Mouse (Mus musculus): ENCODE measurements around the gene Ddah2.

Gene Ddah2

GRCm38 (mm10) chr17:35079778-35080177, 20.9 kb downstream of the Ddah2 start:
- DNase-seq: no peak

GRCm38 (mm10) chr17:35080248-35080647, 21.4 kb downstream of the Ddah2 start:
- no peak for DNase-seq

DNA sequence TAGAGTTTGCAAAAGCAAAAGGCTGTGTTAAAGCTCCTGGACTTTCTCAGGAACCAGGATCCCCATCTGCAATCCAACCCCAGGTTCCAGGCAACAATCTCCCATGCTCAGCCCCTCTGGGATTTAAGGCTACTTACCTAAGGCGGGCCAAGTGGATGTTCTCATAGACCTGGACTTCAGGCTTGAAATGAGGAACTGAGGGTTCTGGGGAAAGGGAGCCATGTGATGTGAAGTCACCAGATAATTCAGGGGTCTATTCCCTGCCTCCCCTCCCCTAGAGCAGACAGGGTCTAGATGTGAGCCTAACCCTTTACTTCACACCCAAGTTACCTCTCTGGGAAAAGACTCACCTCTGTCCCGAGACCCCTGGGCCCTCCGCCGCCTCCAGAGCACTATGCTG, 21.9 kb downstream of the Ddah2 start:
- DNase-seq: no peak

GRCm38 (mm10) chr17:35082841-35083576, 24.2 kb downstream of the Ddah2 start:
- peak; percentile 61 to 75 for DNase-seq

- DNase-seq: no peak
Observed at GRCm38 (mm10) chr17:35083929-35084497, 25.2 kb downstream of the Ddah2 start.

- no peak for DNase-seq
Observed at GRCm38 (mm10) chr17:35085208-35085865, 26.5 kb downstream of the Ddah2 start, which contains the start of gene Ly6g6f. TSS of gene Ly6g6f (minus strand) at chr17:35085610.

DNA sequence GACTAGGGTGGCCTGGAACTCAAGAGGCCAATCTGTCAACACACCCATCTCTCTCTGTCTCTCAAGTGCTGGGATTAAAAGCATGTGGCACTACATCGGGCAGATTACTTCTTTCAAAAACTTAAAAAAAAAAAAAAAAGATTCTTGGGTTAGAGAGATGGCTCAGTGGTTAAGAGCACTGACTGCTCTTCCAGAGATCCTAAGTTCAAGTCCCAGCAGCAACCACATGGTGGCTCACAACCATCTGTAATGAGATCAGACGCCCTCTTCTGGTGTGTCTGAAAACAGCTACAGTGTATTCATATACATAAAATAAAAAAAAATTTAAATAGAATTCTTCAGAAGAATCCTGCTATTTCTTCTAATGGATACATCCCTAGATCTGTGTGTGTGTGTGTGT, 29.3 kb downstream of the Ddah2 start:
- peak in 1 of 2 experiments; percentile 37 for DNase-seq

- DNase-seq: peak; percentile 94 to 97
Observed at GRCm38 (mm10) chr17:35088825-35089644, 30.2 kb downstream of the Ddah2 start, which contains the start of gene Abhd16a. TSS of gene Abhd16a (plus strand) at chr17:35089263.

- peak; percentile 84 to 89 for DNase-seq
Observed at GRCm38 (mm10) chr17:35090166-35090932, 31.5 kb downstream of the Ddah2 start.

DNA sequence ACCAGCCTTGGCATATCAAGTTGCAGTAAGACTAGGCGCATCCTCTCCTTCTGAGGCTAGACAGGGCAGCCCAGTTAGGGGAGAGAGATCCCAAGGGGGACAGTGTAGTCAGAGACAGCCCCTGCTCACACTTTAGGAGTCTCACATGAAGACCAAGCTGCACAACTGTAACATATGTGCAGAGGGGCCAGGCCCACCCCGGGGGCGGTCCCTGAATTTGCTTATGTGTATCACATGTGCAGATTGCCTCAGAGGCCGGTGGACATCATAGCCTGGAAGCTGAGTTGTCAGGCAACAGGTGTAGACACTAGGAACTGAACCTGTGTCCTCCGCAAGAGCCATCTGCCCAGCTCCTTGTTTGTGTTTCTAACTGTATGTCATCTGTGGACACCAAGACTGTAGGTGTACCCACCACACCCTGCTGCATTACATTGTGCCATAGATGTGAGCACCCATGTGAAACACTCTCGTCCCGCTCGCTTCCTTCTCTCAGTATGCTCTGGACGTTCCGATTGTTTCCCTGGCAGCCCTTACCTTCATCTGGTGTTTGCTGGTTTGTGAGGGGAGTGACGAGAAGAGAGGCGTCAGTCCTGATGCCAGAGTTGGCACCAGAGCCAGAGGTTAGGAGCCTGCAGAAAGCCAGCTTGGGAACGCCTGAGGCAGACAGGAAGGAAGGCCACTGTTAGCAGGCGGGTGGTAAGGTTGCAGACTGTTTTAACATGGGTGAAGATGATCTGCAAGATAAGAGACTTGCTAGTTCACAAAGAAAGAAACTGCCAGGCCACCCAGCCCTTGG, 33.8 kb downstream of the Ddah2 start:
- DNase-seq: peak in 1 of 2 experiments; percentile 45

- DNase-seq: no peak
Observed at GRCm38 (mm10) chr17:35094475-35095365, 35.9 kb downstream of the Ddah2 start.

DNA sequence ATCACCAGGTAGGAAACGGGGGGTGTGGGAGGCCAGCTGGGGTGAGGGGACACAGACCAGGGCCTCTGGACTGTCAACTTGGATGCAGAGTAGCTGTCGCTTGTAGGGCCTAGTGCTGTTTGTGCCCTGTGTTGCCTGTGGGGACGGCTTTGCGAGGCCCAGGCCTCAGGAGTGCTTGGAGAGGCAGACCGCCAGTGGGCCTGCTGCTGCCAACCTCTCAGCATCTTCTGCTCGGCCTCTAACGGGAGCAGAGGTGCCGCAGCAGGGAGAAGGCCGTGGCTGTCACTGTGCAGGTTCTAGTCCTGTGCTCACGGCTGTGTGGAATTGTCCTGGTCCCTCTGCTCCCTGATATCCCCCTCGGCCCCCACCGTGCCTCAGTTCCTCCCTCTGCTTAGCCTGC, 37.8 kb downstream of the Ddah2 start:
- no peak for DNase-seq

DNA sequence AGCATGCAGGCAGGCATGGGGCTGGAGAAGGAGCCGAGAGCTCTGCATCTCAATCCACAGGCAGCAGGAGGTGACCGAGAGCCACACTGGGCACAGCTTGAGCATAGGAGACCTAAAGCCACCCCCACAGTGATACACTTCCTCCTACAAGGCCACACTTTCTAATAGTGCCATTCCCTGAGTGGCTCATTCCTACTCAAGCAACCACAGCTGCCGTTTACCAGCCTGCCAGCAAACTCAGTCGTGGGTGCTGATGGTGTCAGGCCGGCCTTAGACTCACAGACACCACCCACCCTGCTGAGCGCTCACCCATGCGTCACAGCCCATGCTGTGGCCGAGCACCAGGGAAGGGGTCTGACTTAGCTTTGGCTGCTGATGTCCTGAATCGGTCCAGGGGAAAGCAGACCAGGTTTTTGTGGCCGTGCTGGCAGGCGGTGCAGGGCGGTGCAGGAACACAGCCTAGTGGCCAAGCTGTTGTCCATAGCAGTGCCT, 38.4 kb downstream of the Ddah2 start:
- peak; percentile 74 to 80 for DNase-seq

- DNase-seq: no peak
Observed at GRCm38 (mm10) chr17:35100196-35100765, 41.4 kb downstream of the Ddah2 start.

DNA sequence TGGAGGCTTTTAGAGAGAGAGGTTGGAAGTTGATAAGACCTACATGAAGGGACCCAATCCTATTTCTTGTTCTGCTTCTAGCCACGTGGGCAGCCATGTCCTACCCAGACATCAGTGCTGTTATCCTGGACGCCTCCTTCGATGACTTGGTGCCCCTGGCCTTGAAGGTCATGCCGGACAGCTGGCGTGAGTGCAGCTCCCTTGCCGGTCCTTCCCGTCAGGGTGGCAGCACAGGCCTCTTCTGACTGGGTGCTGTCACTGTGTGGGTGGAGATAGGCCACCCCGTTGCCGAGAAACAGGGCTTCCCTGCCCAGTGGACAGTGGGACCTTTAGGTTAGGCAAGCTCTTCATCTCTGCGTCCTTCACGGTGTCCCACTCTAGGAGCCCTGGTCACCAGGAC, 42.3 kb downstream of the Ddah2 start:
- no peak for DNase-seq

DNA sequence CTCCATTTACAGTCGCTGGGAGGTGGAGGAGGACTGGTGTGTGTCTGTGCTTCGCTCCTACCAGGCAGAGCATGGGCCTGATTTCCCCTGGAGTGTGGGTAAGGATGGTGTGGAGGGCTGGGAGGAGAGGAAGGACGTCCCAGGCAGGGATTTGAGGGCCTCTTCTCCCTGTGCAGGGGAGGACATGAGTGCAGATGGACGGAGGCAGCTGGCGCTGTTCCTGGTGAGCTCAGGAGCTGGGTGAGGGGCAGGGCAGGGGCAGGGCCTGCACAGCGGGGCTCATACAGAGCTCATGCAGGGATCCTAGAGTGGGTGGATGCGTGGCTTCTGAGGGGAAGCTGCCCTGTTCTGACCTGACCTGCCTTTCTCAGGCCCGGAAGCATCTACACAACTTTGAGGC, 43.5 kb downstream of the Ddah2 start:
- peak in 1 of 2 experiments; percentile 59 for DNase-seq

GRCm38 (mm10) chr17:35103221-35103690, 44.4 kb downstream of the Ddah2 start:
- peak in 1 of 2 experiments; percentile 34 for DNase-seq

GRCm38 (mm10) chr17:35104079-35104478, 45.2 kb downstream of the Ddah2 start:
- DNase-seq: no peak

GRCm38 (mm10) chr17:35104754-35105153, 45.9 kb downstream of the Ddah2 start:
- DNase-seq: no peak
